Mouse (Mus musculus): ENCODE measurements around the gene Mapk8ip2. TPM values are rescaled to one million over a fixed set of nuclear protein-coding genes. Genes with fewer than 3 reads are reported as not detected.
A peak's percentile ranks its signal among the peaks of the same experiment; 100 is the strongest.
"Not testable (repeated sequence)": the region's sequence is repeated elsewhere in the genome, so short reads cannot be mapped to it uniquely, and the experiment has no call there.

Mapk8ip2 gene
- polyA plus RNA-seq, 1 experiment from 2014 or later, result 33.2 TPM

DNA sequence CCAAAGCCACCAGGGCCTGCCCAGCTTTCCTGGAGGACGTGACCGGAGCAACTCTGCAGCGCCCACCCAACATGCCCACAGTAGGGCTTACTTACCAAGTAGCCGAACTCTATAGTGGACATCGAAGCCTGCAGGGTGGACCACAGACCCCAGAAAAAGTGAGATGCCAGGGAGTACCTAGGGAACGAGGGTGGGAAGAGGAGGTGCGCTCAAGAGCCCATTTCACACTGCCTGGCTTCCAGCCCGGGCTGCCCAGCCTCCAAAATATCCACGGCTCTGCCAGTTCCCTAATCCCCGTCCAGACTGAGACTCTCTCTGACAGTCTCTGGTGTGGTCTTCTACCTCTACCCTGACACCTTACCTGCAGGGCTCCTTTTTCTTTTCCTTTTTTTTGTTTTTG is 27.0 kb upstream of the Mapk8ip2 start:
- Histone ChIP-seq H3K9ac (ENCODE audit: low read length) (no peak overlapping the region), H3K27me3 (ENCODE audit: control insufficient read depth, insufficient read depth, low read length) (no peaks in the 10 kb centered on the region), H3K9me3 (ENCODE audit: control insufficient read depth, low read length) (no peaks in the 10 kb centered on the region), H3K4me2 (ENCODE audit: low read depth) (no peak overlapping the region), H3K4me1 (ENCODE audit: control insufficient read depth, insufficient read depth, low read length) (peaks cover 8% of the 10 kb centered on the region), H3K4me3 (ENCODE audit: low read depth, low read length) (no peak overlapping the region), H3K27ac (ENCODE audit: low read depth, low read length) (no peak overlapping the region), H3K36me3 (ENCODE audit: control insufficient read depth, insufficient read depth, low read length) (no peaks in the 10 kb centered on the region)
- ATAC-seq (ENCODE audit: insufficient read depth, low FRiP score, low TSS enrichment), result no peak
- WGBS, result 91% methylated on average over 10 of the region's 10 CpGs
- no peak for DNase-seq (ENCODE audit: low spot score)

DNA sequence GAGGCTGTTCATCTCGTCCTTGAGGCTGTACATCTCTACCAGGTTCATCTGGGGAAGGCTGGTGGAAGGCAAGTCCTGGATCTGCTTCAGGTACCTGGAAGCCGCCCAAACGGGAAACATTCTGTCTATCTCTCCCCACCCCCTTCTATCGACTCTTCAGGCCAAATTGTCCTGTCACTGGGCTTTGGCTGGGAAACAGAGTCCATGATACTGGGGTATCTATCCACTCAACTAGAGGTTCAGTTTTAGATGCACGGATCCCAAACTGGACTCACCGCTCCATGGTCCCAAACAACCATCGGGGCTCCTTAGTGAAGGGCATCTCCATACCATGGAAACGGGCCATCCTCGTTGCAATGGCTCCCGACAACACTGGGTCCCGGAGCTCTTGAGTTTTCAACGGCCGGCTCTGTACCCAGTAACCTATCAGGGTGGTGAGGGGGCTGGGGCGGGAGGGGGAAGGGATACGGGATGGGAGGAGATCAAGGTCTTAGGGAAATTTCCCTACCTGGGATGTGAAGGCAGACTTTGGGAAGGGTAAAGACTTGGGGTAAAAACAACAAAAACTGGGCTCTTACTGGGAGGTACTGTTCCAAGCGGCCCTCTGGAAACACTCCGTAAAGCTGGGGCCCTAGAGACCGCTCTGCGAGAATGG is 25.4 kb upstream of the Mapk8ip2 start:
- WGBS, result 81% methylated on average over 19 of the region's 19 CpGs
- DNase-seq (ENCODE audit: low spot score) (no peak), ATAC-seq (ENCODE audit: insufficient read depth, low FRiP score, low TSS enrichment) (no peak)
- H3K9ac ChIP-seq (ENCODE audit: low read length), result no peak overlapping the region
- H3K36me3 ChIP-seq (ENCODE audit: control insufficient read depth, insufficient read depth, low read length), result no peaks in the 10 kb centered on the region
- H3K27ac ChIP-seq (ENCODE audit: low read depth, low read length), result no peak overlapping the region
- H3K27me3 ChIP-seq (ENCODE audit: control insufficient read depth, insufficient read depth, low read length), result no peaks in the 10 kb centered on the region
- no peaks in the 10 kb centered on the region for H3K9me3 ChIP-seq (ENCODE audit: control insufficient read depth, low read length)
- peak overlapping the region; percentile 50 for H3K4me3 ChIP-seq (ENCODE audit: low read depth, low read length)
- peak overlapping the region; percentile 91 for H3K4me2 ChIP-seq (ENCODE audit: low read depth)
- H3K4me1 ChIP-seq (ENCODE audit: control insufficient read depth, insufficient read depth, low read length), result peaks cover 8% of the 10 kb centered on the region

DNA sequence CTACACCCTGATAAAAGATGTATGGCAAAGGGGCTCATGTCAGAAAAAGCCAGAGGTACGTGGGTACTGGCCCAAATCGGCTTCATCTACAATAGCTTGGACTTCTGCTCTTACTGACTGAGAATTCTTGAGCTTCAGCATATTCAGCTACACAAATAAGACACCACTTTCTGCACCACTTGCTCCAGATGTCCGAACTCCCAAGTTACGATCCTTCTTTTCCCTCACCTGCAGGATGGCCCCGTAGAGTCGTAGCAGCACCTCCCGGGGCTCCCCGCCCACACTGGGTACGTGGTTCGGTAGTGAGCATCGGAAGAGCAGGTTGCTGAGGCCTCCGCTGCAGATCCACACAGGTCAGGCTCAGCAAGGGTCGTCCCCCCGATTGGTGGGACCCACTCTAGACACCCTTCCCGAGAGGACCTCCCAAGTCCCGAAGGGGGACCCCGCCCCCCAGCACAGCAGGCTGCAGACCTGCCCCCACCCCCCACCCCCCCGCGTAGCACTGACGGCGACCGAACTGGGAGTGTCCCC is 24.8 kb upstream of the Mapk8ip2 start:
- Histone ChIP-seq H3K4me3 (ENCODE audit: low read depth, low read length) (peak overlapping the region; percentile 50), H3K36me3 (ENCODE audit: control insufficient read depth, insufficient read depth, low read length) (no peaks in the 10 kb centered on the region), H3K4me1 (ENCODE audit: control insufficient read depth, insufficient read depth, low read length) (peaks cover 8% of the 10 kb centered on the region), H3K9me3 (ENCODE audit: control insufficient read depth, low read length) (no peaks in the 10 kb centered on the region), H3K4me2 (ENCODE audit: low read depth) (peak overlapping the region; percentile 91), H3K9ac (ENCODE audit: low read length) (peak overlapping the region; percentile 59), H3K27ac (ENCODE audit: low read depth, low read length) (peak overlapping the region; percentile 80; the same call in 1 of the 2 replicates), H3K27me3 (ENCODE audit: control insufficient read depth, insufficient read depth, low read length) (no peaks in the 10 kb centered on the region)
- DNase-seq (ENCODE audit: low spot score) (no peak), ATAC-seq (ENCODE audit: insufficient read depth, low FRiP score, low TSS enrichment) (peak; percentile 58)
- WGBS, result 6% methylated on average over 22 of the region's 22 CpGs

DNA sequence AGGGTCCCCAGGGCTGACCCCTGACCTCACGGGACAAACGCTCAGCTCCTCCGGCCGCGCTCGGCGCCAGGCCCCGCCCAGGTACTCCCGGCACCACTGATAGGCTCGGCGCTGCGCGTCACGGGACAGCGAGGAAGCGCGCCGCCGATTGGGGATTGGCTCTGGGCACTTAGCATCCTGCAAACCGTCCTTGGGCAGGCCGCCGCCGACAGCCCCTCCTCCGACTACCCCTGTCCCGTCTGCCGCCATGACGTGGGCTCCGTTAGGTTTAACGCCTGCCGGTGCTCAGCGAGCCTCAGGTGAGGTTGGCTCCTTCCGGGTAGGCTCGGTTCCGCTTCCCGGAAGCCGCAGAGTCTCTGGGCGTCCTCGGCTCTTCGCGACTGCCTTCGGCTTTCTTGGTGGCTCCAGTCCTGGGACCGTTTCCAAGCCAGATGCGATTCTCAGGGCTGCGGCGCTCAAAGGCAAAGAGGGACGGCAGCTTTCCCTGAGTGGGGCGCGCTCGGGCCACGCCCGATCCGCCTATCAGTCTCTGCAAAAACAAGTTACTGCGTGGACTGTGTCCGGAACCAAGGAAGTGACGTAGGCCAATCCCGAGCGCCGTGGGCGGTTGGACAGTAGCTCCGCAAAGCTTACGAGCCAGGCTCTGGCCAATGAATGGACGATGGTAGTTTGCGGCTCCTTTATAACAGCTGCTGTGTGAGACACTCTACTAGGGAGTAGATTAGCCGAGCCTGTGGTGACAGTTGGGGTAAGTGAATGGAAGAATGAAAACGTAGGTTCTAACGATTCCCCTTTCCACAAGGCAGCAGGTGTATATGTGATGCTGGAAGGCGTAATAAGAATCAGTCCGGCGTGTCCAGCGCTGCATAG is 24.1 kb upstream of the Mapk8ip2 start, which contains the start of the genes C730034F03Rik, Gm44502 and Chkb:
C730034F03Rik (plus strand) TSS at position 238 of the 870 bp plus-strand sequence.
Gm44502 (minus strand) TSS at position 345 of the 870 bp plus-strand sequence.
Chkb (minus strand) TSS at position 557 of the 870 bp plus-strand sequence.
- Histone ChIP-seq H3K27me3 (ENCODE audit: control insufficient read depth, insufficient read depth, low read length) (no peaks in the 10 kb centered on the region), H3K27ac (ENCODE audit: low read depth, low read length) (peak within 1 kb of the TSS; percentile 80), H3K4me3 (ENCODE audit: low read depth, low read length) (peak within 1 kb of the TSS; percentile 50), H3K9ac (ENCODE audit: low read length) (peak within 1 kb of the TSS; percentile 59), H3K4me1 (ENCODE audit: control insufficient read depth, insufficient read depth, low read length) (peaks cover 8% of the 10 kb centered on the region), H3K4me2 (ENCODE audit: low read depth) (peak within 1 kb of the TSS; percentile 91), H3K9me3 (ENCODE audit: control insufficient read depth, low read length) (no peaks in the 10 kb centered on the region), H3K36me3 (ENCODE audit: control insufficient read depth, insufficient read depth, low read length) (no peaks in the 10 kb centered on the region)
- ATAC-seq (ENCODE audit: insufficient read depth, low FRiP score, low TSS enrichment) (peak; percentile 96), DNase-seq (ENCODE audit: low spot score) (peak; percentile 92)
- WGBS, result under 1% methylated on average over 69 of the region's 70 CpGs

DNA sequence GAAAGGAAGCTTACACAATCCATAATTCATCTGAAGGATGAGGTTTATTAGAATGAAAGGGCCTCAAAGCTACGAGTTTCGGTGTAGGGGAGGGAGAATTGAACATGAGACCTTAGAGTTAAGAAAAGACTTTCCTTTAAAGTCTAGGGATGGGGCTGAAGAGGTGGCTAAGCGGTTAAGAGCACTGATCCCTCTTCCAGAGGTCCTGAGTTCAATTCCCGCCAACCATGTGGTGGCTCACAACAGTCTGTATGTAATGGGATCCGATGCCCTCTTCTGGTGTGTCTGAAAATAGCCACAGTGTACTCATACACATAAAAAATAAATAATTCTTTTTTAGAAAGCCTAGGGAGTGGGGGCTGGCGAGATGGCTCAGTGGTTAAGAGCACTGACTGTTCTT is 23.4 kb upstream of the Mapk8ip2 start:
- H3K9me3 ChIP-seq (ENCODE audit: control insufficient read depth, low read length), result no peaks in the 10 kb centered on the region
- peak overlapping the region; percentile 50 for H3K4me3 ChIP-seq (ENCODE audit: low read depth, low read length)
- no peak for DNase-seq (ENCODE audit: low spot score)
- H3K27me3 ChIP-seq (ENCODE audit: control insufficient read depth, insufficient read depth, low read length), result no peaks in the 10 kb centered on the region
- H3K4me2 ChIP-seq (ENCODE audit: low read depth), result peak overlapping the region; percentile 91
- peak overlapping the region; percentile 80 for H3K27ac ChIP-seq (ENCODE audit: low read depth, low read length)
- 51% methylated on average over 6 of the region's 6 CpGs for WGBS
- H3K9ac ChIP-seq (ENCODE audit: low read length), result peak overlapping the region; percentile 59
- ATAC-seq (ENCODE audit: insufficient read depth, low FRiP score, low TSS enrichment), result no peak
- H3K36me3 ChIP-seq (ENCODE audit: control insufficient read depth, insufficient read depth, low read length), result no peaks in the 10 kb centered on the region
- peaks cover 8% of the 10 kb centered on the region for H3K4me1 ChIP-seq (ENCODE audit: control insufficient read depth, insufficient read depth, low read length)

DNA sequence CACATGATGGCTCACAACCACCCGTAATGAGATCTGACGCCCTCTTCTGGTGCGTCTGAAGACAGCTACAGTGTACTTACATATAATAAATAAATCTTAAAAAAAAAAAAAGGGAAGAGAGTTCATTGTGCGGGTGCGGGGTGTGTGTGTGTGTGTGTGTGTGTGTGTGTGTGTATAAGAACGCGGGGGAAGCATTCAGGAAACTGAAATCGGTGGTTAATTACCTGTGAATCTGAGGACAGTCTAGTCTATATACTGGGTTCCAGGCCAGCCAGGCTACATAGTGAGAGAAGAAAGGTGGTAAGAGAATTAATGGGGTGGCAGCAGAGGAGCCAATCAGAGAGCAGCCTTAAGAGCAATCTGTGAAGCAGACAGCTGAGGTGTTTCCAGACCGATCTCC is 22.9 kb upstream of the Mapk8ip2 start:
- H3K27ac ChIP-seq (ENCODE audit: low read depth, low read length); H3K4me2 ChIP-seq (ENCODE audit: low read depth); DNase-seq (ENCODE audit: low spot score): not testable (repeated sequence)

DNA sequence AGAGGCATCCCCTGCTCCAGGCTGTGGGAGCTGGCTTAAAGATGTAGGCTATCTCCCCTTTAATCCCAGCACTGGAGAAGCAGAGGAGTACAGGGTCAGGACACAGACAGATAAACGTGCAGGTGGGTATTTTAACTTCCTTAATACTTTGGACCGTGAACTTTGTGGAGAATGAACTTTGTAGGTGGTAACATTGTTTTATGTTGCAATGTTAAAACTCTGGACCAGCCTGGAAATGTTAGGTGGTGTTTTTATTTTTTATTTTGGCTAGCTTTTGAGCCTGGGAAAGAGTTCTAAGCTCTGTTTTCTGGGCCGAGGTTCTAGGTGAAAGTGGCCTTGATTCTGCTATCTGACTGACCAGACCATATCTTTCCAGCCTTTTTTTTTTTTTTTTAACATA is 22.4 kb upstream of the Mapk8ip2 start:
- H3K4me3 ChIP-seq (ENCODE audit: low read depth, low read length), result no peak overlapping the region
- no peak overlapping the region for H3K4me2 ChIP-seq (ENCODE audit: low read depth)
- no peak overlapping the region for H3K27ac ChIP-seq (ENCODE audit: low read depth, low read length)
- WGBS, result 92% methylated on average over 3 of the region's 3 CpGs
- no peaks in the 10 kb centered on the region for H3K9me3 ChIP-seq (ENCODE audit: control insufficient read depth, low read length)
- DNase-seq (ENCODE audit: low spot score), result no peak
- H3K9ac ChIP-seq (ENCODE audit: low read length), result no peak overlapping the region
- H3K4me1 ChIP-seq (ENCODE audit: control insufficient read depth, insufficient read depth, low read length), result peaks cover 8% of the 10 kb centered on the region
- no peaks in the 10 kb centered on the region for H3K36me3 ChIP-seq (ENCODE audit: control insufficient read depth, insufficient read depth, low read length)
- no peaks in the 10 kb centered on the region for H3K27me3 ChIP-seq (ENCODE audit: control insufficient read depth, insufficient read depth, low read length)
- no peak for ATAC-seq (ENCODE audit: insufficient read depth, low FRiP score, low TSS enrichment)

More for the DNA sequence above, 22.9 kb upstream of the Mapk8ip2 start:
- H3K4me1 ChIP-seq (ENCODE audit: control insufficient read depth, insufficient read depth, low read length); H3K4me3 ChIP-seq (ENCODE audit: low read depth, low read length); H3K36me3 ChIP-seq (ENCODE audit: control insufficient read depth, insufficient read depth, low read length); ATAC-seq (ENCODE audit: insufficient read depth, low FRiP score, low TSS enrichment); H3K9me3 ChIP-seq (ENCODE audit: control insufficient read depth, low read length); H3K27me3 ChIP-seq (ENCODE audit: control insufficient read depth, insufficient read depth, low read length); H3K9ac ChIP-seq (ENCODE audit: low read length): not testable (repeated sequence)
- 83% methylated on average over 9 of the region's 9 CpGs for WGBS

DNA sequence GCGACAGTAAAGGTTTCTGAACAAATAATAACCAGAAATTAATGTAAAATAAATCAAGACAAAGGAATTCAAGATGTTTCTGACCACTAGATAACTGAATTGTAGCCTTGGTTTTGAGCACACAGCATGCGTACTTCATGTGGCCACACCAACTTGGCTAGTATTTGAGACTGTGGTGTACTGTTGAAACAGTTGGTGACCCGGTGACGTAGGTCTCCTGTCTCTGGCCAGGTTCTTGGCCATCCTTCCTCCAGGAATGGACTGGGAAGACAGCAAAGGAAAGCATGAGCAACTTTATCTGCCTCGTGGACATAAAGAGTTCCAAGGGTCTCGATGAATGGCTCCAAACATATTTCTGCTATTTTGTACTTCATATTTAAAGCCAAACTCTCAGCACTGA is 21.9 kb upstream of the Mapk8ip2 start:
- Histone ChIP-seq H3K27ac (ENCODE audit: low read depth, low read length) (no peak overlapping the region), H3K9ac (ENCODE audit: low read length) (no peak overlapping the region), H3K4me1 (ENCODE audit: control insufficient read depth, insufficient read depth, low read length) (peaks cover 8% of the 10 kb centered on the region), H3K9me3 (ENCODE audit: control insufficient read depth, low read length) (no peaks in the 10 kb centered on the region), H3K36me3 (ENCODE audit: control insufficient read depth, insufficient read depth, low read length) (no peaks in the 10 kb centered on the region), H3K4me3 (ENCODE audit: low read depth, low read length) (no peak overlapping the region), H3K27me3 (ENCODE audit: control insufficient read depth, insufficient read depth, low read length) (no peaks in the 10 kb centered on the region), H3K4me2 (ENCODE audit: low read depth) (no peak overlapping the region)
- ATAC-seq (ENCODE audit: insufficient read depth, low FRiP score, low TSS enrichment) (no peak), DNase-seq (ENCODE audit: low spot score) (no peak)
- WGBS, result 90% methylated on average over 6 of the region's 6 CpGs
